Comparison of ENCODE assay signal across 9 mouse cellular contexts in the genomic region with DNA sequence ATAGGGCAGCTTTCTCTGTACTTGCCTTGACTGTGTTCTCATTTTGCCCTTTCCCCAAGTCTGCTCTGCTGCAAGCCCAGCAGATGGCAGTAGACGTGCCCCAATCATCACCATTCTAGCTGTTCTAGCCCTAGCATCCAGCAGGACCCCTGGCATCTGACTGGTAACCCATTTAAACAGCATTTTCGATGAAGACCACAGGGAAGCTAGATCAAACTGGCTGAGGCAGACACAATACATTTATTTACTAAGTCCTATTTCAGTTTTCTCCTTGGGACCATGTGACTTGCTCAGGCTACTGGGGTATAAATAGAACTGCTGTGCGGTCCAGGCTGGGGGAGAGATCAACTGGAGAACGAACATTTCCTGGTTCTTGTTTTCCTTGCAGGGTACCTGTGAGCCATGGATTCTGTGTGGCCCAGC.
DNase-seq lines count a peak whose midpoint lies in the region; ATAC-seq and TF ChIP-seq lines count a peak whose summit lies in the region.
"Had no signal": no experiment of that assay in that cellular context is flagged by ENCODE, and none has a peak within 500 bp of the region (broad histone marks: within the 10 kb centered on the region; RNA-seq: fewer than 3 reads in every experiment).

No protein-coding gene starts in this region.

- H3K36me3 ChIP-seq in thymus, adult 2 months (ENCODE audit: control insufficient read depth, insufficient read depth, low read length) = no peaks in the 10 kb centered on the region
- H3K36me3 ChIP-seq in intestine, embryonic 15.5 days = no peaks in the 10 kb centered on the region
- H3K36me3 ChIP-seq: embryonic facial prominence, embryonic 12.5 days had no signal

- H3K9me3 ChIP-seq in intestine, embryonic 15.5 days = no peaks in the 10 kb centered on the region
- H3K9me3 ChIP-seq: embryonic facial prominence, embryonic 12.5 days had no signal

- peak; percentile 9 for DNase-seq in thymus, adult 2 months
- no peak for DNase-seq in thymus, adult 18-20 months
- peak; percentile 44 to 58 for DNase-seq in cerebellum, postnatal 25 days
- DNase-seq in left cerebral cortex, postnatal 25 days (ENCODE audit: low spot score in 2 of 2) = peak; percentile 58 to 66
- peak; percentile 48 for DNase-seq in naive thymus-derived CD4-positive, alpha-beta T cell, adult 2 months (ENCODE audit: low read depth)
- no peak for DNase-seq in T-cell, adult 2 months (ENCODE audit: low spot score)

- no peak overlapping the region for H3K4me3 ChIP-seq in thymus, adult 2 months (ENCODE audit: control insufficient read depth, insufficient read depth, low read length)
- no peak overlapping the region for H3K4me3 ChIP-seq in intestine, embryonic 15.5 days (replicated peaks)
- H3K4me3 ChIP-seq: embryonic facial prominence, embryonic 12.5 days had no signal

- intact Hi-C loops in left cerebral cortex, postnatal 25 days (cut with DNase I) = no loop called here

- H3K27ac ChIP-seq in thymus, adult 2 months (ENCODE audit: control insufficient read depth, insufficient read depth, low read length) = no peak overlapping the region
- H3K27ac ChIP-seq in intestine, embryonic 15.5 days = no peak overlapping the region
- H3K27ac ChIP-seq: embryonic facial prominence, embryonic 12.5 days had no signal

- peaks cover 11% of the 10 kb centered on the region for H3K4me1 ChIP-seq in thymus, adult 2 months (replicated peaks; ENCODE audit: control insufficient read depth, insufficient read depth, low read length)
- H3K4me1 ChIP-seq in intestine, embryonic 15.5 days (replicated peaks) = peaks cover 2% of the 10 kb centered on the region; the same call in 1 of the 2 replicates

- no peaks in the 10 kb centered on the region for H3K27me3 ChIP-seq in thymus, adult 2 months (ENCODE audit: control insufficient read depth, insufficient read depth, low read length)
- H3K27me3 ChIP-seq in intestine, embryonic 15.5 days (replicated peaks) = no peaks in the 10 kb centered on the region
- H3K27me3 ChIP-seq: embryonic facial prominence, embryonic 12.5 days had no signal

- ATAC-seq in granulocyte monocyte progenitor cell, adult 5-6 weeks (replicated peaks; ENCODE audit: poor library complexity, severe bottlenecking) = peak; percentile 42; the same call in 1 of the 2 replicates
- peak; percentile 55 for ATAC-seq in intestine, embryonic 15.5 days

- WGBS in thymus, adult 2 months = 63% methylated on average over 4 of the region's 4 CpGs
- 48% methylated on average over 4 of the region's 4 CpGs for WGBS in intestine, embryonic 15.5 days

- H3K9ac ChIP-seq in intestine, embryonic 15.5 days = no peak overlapping the region
- H3K9ac ChIP-seq: embryonic facial prominence, embryonic 12.5 days had no signal

- TF ChIP-seq CTCF in thymus, adult 2 months (IDR thresholded peaks at IDR 0.05; ENCODE audit: borderline replicate concordance, control insufficient read depth, extremely low read depth, insufficient read depth, low read length, poor library complexity) = no peak

- H3K4me2 ChIP-seq in intestine, embryonic 15.5 days (replicated peaks) = no peak overlapping the region
- H3K4me2 ChIP-seq: embryonic facial prominence, embryonic 12.5 days had no signal

- TF ChIP-seq POLR2A in thymus, adult 2 months (IDR thresholded peaks at IDR 0.05; ENCODE audit: control insufficient read depth, extremely low read depth, insufficient read depth, low read length, poor library complexity) = no peak

Comparison
In these comparisons a context has a peak if more than half of its experiments do, and no peak if none do; other contexts are left out.
1. DNase-seq: peak in thymus, adult 2 months (single experiment), cerebellum, postnatal 25 days (2 of 2), left cerebral cortex, postnatal 25 days (2 of 2) and naive thymus-derived CD4-positive, alpha-beta T cell, adult 2 months (single experiment); none in thymus, adult 18-20 months (0 of 2) and T-cell, adult 2 months (single experiment).